Mouse (Mus musculus) kidney, adult 9 months (tissue): Measurements from ENCODE around the gene Foxp1.
A peak's percentile ranks its signal among the peaks of the same experiment; 100 is the strongest.

Source experiments
- DNase-seq: peaks from one replicate; pipeline ENCODE4 v3.0.0; 2022

The Foxp1 gene

DNA sequence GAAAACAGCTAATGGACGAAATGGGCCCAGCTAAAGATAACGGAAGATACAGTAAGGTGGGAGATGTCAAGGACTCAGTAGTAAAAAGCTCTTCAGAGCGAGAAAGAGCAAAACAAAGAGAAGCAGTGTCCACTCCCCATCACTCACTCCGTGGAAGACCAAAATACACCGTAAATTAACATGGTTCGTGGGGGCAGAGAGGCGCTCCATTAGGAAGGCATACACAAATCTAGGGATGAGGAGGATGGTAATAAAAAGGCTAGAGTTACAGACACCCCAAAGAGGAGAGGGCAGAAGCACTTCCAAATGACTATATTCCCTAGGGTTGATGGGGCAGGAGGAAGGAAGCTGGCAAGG, 246.2 kb downstream of the Foxp1 start:
- no peak for DNase-seq

DNA sequence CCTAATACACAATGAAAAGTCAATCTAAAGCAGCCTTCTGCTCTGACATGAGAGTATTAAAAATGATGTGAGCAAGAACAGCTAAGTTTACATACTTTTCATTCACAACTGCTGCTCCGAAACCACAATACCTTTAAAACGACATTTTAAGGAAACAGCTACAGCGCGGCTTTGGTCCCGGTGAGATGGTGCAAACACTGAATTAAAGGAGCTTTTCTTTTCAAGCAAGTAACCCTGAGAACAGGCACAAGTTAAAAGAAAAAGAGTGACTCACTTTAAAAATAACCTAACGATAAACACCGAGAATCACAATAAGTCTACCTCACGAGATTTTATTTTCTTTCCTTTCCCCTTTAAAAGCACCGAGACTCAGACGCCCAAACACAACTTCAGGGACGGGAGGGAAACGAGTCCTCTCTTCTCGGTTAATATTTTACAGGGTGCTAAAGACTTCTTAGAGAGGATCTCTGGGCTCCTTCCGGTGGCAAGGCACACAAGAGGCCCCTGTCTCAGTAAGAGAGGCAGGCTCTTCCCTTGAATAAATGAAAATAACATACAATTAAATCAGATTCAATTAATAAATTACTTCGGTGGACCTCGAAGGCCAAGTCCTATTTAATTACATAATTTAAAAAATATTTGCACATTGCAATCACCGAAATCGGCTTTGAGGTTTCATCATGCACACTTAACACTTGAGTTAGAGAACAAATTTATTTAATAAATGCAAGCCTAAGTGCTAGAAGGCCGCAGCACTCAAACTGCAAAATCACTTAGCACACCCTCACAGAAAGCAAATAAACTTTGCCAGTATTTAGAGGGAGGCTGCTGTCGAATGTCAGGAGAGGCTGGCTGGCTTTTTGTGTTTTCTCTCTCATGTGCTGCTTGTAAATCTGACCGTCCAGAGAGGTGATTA, 246.9 kb downstream of the Foxp1 start:
- peak; percentile 65 for DNase-seq

DNA sequence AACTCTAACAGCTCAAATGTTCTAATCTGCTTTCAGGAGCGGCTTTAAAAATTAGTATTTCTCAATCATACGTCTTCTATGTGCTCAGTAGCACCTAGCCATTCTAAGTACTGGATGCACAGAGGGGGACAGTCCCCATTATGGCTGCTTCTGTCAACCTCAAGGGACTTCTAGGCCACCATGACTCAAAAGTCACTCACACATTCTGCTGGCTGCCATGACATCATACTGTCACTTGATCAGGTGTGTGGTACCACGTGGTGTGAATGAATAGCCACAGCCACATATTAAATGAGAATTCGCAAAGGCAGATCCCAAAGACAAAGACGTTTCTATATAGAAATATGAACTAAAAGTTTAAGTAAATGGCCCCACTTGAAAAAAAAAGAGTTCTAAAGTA, 247.9 kb downstream of the Foxp1 start:
- DNase-seq: no peak

DNA sequence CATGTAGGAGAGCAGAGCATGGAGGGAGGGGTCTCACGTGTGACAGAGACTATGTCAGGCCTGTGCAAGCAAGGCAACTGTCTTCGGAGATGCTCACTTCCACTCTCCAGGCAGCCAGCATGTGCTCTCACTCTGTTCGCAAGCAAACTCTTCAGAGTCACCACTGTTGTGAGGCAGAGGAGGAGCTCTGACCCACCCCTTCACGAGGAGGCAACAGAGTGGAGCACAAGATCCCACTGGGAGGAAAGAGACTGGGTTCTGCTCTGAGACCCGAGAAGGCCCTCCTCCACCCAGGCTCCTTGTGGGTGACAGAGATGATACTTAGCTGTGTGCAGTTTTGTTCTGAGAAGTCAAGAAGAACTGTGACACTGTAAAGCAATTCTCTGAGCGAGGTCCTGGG, 248.3 kb downstream of the Foxp1 start:
- no peak for DNase-seq

DNA sequence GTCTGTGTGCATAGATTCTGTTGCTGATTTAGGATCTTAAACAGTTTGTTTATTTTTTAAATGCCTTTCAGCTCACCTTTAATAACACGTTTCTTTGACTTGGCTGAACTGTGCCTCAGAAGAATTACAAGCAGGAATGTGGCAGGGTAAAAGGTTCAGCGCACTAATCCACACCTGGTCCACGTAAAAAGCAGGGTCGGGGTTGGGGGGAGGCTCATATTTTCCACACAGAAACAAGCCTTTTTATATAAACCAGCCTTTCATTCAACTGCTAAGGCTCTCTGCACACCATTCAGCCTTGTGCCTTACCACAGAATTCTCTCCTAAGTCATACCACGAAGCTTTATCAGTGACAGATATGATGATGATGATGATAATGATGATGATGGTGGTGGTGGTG, 249.3 kb downstream of the Foxp1 start:
- DNase-seq: no peak

DNA sequence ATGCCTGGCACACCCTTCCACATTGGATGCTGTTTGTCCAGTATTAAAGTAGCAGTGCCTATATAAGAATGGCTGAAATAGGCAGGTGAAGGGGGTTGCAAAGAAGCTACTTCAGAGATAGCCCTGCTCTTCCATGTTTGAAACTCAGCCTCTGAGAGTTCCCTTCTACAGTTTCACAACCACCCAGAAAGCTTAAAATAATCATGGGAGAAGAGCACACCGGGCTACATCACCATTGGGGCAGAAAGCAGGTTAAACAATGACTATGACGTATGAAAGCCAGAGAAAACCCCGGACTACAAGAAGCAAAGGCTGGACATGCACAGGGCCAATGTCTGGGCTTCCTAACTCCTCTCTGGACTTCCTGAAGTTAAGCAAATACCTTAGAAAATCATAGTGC, 250.3 kb downstream of the Foxp1 start:
- DNase-seq: peak; percentile 26

DNA sequence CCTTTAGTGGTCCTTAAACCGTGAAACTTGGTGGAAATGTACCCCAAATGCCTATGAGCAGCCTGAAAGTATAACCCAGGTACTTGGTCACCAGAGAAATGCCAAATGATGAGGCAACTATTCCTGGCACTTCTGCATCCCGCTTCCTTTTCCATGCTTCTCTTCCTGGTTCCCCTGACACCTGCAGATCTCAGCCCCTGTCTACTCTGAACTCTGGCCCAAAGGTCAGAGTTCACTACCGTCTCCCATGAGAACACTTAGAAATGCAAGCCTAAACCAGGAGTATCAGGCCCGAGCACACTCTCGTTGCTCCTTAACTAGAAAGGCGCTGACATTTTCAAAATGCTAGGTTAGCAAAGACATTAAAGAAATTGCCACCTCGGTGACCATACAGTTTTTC, 250.8 kb downstream of the Foxp1 start:
- DNase-seq: peak; percentile 38

DNA sequence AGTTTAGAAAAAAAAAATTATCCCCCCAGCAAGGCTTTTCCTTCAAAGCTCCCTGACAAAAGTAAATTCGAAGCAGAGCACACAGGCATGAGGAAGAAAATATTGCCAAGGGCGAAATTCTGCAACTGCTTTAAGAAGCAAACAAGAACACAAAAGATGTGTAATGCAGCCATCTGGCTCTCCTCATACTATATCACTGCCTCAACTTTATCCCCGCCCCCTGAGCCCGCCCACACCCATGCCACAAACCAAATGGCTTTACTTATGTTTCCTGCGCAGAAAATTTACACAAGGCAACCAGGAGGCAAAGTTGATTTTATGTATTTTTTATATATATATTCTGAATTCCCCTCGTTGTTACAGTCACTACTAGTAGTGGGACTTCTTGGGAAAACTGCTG, 252.6 kb downstream of the Foxp1 start:
- DNase-seq: no peak

DNA sequence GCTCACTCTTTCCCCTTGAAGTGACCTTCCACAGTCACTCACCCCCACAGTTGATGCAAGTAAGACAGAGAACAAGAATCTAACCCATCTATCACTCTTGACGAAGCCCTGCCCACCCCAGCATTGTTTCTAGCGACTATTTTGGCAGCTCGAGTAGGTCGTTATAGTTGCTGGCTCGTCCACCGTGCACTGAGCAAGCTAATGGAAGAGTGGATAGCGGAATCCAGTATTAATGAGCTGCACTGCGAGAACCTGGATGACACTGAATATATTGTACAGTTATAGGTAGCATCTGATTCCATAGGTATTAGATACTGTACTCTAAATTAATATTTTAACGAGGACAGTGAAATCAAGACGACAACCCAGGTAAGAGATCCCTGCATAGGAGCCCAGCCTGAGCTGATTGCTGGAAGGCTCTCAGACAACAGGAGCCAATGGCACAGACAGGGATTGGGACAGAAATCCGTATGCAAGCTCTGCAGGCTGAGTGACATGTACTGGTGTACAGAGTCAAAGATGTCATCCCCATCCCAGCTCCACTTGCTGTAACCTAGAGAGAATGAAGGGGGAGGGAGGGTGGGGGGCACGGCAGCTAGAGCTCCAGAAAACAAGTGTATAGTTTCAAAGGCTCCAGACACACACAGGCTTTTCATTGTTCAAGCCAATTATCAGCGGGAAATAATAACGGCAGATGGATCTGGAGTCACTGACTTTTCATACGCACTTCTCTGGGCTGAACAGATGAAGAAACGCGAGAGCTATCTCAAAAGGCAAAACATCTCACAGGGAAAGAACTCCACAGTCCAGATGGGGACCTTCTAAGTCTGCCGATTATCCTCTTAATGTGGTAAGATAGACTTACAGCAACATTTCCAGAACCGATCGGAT, 254.1 kb downstream of the Foxp1 start:
- no peak for DNase-seq

DNA sequence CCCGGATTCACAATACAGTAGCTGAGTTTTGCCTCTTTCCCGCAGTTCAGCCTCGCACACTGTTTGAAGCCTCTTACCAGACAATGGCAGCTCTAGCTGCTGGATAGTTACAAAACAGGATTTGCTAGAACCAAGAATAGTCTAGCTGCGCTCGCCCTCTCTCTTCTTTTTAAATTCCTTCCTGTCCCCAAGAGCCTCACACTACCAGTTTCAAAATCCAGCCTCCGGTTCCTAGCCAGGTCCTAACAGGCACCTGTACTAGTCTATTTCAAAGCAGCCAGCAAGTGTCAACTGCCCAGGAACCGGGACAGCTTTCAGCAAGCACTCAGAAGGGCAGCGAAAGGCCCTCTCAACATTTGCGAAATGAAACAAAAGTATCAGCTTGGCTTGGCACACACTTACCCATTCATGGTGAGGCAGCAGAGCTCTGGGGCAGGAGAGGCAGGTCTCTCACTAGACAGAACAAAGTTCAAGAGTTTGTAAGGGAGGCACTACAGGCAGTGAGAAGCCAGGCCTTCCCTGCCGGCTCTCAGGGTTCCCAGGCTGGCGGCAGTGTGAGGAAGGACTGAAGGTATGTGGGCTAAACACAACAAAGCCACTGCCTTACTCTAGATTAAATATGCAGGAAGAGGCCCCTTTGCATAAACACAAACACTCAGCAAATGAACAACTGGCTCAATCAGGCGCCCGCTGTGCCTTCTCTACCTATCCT, 256.4 kb downstream of the Foxp1 start:
- peak; percentile 76 for DNase-seq

DNA sequence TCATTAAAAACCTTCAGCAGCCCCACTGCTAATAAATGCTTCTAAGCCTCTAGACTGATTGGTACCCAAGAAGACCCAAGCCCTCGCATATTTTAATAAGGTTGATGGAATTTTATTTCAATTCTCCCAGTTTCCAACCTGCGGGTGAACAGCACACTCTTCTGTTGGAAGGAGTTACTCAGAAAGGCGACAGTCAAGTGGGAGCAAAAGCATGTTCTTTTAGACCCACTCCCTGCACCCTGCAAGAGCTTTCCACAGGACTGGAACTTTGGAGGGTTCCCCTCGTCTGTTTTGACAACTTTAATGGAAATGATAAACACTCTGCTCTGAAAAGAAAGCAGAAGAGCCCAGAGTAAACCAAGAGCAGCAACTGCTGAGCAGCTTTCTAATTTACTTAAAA, 257.3 kb downstream of the Foxp1 start:
- DNase-seq: no peak

DNA sequence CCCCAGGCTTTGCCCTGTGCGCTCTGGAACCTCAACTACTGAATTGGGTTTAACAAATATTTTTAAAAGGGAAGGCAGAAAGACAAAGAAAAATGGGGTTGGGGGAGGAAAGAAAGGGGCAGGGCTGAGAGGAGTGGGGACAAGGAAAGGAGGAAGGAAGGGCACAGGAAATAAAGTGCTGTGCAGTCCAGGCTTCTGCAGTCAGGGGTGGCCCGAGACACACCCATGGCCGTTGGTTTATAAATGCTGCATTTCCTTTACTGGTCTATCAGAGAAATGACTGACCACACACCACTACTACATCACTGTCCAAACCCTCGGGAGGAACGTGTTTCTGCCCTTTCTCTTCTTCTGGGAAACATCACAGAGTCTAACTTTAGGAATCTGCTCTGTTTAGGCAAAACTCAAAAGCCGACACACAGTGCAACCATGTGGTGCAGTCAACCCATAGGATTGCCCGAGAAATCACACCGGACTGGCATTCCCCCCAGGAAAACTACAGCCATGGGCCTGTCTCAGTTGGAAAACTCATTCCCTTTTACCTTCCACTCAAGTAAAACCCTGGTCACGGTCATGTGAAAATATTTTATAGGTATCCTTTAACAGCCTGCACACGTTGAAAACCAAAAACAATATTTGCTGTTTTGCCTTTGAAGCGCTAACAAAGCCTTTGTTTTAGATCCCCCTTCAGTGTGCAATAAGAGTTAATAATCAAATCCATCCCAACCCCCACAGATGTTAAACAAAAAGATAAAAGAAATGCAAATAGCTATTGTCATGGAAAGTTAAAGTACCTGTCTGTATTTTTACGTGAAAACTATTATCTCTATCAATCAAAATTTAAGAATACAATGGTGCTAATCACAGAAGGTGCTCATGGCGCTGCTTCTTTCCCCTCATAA, 258.1 kb downstream of the Foxp1 start:
- DNase-seq: no peak

DNA sequence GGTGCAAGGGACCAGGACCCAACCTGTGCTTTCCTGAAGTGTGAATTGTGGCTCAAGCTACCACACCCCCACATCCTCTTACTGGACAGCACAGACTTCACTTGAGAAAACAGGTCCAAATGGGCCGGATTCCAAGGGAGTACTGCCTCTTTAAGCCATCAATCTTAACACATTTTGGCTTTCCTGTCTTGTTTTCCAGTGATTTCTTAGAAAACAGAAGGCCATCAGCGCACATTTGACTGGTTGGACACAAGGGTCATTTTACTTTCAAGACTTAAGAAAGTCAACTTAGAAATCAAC, 258.7 kb downstream of the Foxp1 start:
- peak; percentile 25 for DNase-seq

DNA sequence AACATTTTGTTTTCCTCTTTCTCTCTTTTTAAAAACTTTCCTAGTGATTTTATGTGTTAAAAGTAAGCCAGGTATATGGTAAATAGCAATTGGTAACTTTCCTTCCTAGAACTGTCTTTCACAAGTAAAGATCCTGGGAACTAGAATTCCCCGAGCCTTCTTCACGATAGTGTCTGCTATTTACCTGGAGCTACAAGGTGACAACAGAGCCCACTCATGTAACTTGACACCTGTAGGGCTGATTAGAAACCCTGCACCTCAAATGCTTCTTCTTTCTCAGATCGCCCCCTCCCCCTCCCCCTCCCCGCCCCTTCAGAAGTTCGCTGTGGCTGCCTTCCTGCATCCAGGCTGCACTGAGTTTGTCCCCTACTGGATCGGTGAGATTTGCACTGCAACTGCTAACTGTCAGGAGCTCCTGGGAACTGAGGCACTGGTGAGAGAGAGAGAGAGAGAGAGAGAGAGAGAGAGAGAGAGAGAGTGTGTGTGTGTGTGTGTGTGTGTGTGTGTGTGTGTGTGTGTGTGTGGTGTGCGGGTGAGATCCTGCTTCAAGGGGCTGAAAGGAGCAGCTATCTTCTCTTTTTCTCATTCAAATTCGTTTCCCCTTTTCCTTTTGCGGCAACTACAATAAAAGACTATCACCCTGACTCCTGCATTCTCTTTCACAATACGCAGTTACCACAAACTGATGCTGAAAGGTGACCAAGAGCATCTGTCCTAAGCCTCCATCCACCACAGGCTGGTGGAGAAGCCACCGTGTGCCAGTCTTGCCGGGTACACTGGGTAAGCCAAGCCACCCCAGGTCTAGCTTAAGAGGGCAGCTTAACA, 259.2 kb downstream of the Foxp1 start:
- no peak for DNase-seq

DNA sequence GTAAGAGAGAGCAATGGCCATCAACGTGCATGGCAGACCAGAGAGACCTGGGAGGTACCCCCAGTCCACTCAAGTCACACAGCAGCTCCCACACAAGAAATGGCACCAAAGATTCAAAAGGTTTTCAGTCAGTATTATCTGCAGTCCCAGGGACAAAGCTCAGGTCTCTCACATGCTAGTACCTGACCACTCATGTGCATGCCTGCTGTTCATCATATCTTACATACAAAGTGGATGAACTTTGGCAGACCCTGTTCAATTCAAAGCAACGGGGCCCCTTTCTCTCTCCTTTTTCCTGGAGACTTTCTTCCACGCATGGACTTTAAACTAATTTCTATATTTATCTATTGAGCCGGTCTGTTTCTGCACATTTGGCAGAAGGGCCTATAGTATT, 260.8 kb downstream of the Foxp1 start:
- DNase-seq: no peak

DNA sequence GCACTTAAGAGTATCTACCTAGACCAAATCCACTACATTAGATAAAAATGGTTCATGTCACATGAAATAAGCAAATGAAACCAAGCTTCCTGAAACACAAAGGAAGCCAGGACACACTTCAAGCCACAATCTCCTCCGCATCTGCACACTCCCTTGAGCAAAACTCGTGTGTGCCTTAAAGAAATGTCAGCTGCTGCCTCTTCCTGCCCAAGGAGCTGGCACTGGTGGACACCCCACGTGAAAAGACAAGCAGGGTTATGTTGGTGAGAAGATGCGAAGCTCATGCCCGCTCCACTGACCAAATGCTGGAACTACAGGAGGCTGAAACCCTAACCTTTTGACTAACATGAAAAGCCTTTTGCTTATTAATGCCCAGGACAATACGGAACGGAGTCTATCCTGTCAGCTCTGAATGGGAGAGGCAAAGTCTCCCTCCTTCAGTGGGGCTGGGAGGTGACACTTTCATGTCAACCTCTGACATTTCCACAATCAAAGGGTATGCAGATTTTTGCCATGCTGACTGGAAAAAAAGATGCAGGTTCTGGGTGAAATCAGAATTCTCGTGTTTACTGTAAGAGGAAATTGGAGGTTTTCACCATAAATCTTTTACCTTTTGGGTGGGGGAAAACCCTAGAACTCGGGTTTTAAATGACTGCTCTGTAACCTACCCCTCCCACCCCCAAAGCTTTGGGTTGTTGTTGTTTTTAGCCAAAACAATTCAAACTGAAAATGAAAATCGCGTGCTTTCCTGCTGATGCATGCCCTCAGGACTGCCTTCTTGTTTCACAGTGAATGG, 261.4 kb downstream of the Foxp1 start:
- no peak for DNase-seq

DNA sequence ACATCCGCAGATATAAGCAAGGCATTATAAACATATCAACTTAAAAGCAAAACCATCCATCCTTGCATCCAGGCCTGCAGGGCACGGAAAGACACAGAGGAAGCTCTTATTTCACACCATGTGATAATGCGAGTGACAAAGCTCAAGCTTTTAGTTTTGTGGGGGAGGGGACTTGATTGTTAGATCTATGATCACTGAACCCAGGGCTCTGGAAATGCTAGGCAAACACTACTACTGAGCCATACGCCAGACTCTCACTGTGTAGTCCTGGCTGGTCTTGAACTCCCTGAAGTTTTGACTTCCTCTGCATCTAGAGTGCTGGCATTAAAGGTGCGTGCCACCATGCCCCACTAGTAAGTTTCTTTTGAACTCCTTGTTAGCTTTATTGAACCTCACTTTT, 264.2 kb downstream of the Foxp1 start:
- DNase-seq: no peak

DNA sequence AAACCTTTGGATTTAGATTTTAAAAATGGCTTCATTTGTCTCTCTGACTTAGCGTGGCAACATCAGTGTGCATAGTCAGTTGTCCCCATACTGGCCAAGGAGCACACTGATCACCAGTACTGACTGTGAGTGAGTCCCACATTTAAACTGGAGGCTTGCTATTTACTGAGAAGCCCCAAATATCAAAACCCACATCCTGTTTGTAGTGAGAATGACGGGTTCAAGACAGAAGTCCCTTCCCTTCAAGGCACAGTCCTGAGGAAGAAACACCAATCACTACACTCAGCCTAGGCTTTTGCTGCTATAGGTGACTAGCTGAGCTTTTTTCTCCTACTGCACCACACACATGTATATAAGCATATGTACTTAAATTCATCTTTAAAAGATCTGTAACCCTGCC, 264.8 kb downstream of the Foxp1 start:
- DNase-seq: no peak

DNA sequence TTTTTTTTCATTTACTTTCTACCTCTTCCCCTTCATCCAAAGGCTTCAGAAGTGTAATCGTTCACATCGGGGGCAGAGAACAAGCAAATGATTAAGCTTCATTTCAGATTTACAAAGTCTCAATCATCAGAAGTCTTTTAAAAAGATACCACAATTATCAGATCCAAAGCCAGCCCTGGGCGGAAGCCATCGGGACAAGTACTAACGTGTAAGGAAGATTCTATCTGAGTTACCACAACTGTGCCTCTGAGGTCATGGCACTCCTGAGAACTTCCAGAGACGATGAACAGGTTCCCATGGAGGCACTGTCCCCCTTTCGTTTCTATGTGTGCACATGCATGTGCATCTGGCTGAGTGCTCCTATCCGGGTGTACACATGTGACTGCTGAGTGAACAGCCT, 269.2 kb downstream of the Foxp1 start:
- no peak for DNase-seq

DNA sequence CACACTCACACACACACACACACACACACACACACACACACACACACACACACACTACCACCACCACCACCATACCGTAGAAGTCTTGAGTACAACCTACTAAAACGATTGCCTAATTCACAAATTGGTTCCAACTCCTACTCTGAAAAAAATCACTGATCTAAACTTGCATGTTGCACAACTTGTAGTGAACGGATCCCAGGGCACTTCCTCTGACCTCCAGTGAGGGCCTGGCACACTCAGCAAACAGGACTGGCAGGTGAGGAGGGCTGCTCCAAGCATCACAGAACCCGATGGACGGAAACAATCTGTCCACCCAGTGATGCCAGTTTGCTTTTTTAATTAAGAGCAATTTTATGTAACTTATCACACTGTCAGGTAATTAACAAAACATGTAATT, 269.7 kb downstream of the Foxp1 start:
- DNase-seq: no peak

DNA sequence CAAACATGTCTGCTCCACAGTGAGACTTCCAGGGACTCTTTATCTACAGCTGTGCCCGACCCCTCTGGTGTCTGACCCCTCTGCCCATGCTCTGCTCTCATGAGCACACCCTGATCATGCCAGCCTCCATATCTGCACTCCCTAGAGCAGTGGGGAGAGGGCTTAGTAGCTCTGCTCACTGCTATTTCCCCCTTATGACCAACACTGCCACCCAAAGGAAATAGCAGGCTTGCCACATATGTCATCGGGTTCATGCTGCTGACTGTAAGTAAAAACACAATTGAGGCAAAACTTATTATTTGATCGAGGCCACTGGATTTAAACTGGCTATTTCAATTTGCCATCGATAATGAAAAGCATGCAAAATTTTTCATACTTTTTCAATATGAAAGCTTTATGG, 270.6 kb downstream of the Foxp1 start:
- no peak for DNase-seq
